Mouse (Mus musculus): ENCODE measurements around the gene Lipt2.

GRCm38 (mm10) chr7:100179394-100179793 lies 20.3 kb downstream of the Lipt2 start:
- TF ChIP-seq POLR2A (IDR thresholded peaks at IDR 0.05; ENCODE audit: insufficient read depth, low read depth, low read length) (no peak), CTCF (IDR thresholded peaks at IDR 0.05) (no peak)

Data from heart, adult 2 months (tissue).